Mouse (Mus musculus): ENCODE data around the gene Gpatch2. TPM values are rescaled to one million over a fixed set of nuclear protein-coding genes. Genes with fewer than 3 reads are reported as not detected.

Gene Gpatch2
- polyA plus RNA-seq, 1 experiment from 2014 or later = 22.6 TPM

DNA sequence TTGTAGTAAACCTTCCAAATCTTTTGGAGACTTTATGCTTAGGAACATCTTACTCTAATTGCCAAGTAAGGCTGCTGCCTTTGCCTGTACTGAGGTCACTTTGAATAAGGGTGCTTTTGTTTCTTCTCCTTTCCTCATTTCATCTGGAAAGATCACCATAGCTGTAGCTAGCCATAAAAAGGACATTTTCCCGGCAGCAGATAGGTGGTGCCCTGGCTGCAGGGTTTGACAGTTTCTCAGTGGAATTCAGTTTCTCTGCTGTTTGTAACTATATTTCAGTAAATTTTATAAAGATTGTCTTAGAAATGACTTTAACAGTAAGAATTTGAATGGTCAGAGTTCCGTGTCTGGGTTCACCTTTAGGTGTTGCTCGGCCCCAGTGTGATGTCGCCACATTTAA lies 43.4 kb downstream of the Gpatch2 start:
- ATAC-seq (ENCODE audit: insufficient number of reproducible peaks, insufficient read depth, low FRiP score, low TSS enrichment, low read depth) = no peak

DNA sequence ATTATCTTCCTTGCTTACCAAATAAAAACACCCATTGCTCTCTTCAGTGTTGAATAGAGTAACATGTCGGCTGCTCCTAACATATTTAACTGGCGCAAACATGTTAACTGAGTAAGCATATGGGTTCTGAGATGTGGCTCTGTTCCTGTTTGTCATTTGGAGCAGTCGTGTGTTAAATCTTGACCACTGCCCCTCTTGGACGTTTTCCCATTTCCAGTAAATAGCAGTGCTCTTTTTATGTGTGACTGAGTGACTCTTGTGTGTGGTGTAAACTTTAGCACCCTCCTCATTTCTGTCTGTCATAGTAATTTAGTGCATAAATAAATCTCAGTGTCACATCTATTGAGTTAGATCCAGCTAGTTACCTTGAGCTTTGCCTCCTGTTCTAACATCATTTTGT lies 52.3 kb downstream of the Gpatch2 start:
- Histone ChIP-seq H3K9me3 (no peaks in the 10 kb centered on the region), H3K27ac (no peak overlapping the region), H3K9ac (no peak overlapping the region), H3K4me3 (no peak overlapping the region), H3K4me1 (peaks cover 14% of the 10 kb centered on the region), H3K27me3 (no peaks in the 10 kb centered on the region), H3K4me2 (no peak overlapping the region), H3K36me3 (no peaks in the 10 kb centered on the region)
- ATAC-seq (ENCODE audit: insufficient number of reproducible peaks, insufficient read depth, low FRiP score, low TSS enrichment, low read depth) = no peak
- WGBS = 76% methylated on average over 4 of the region's 4 CpGs

More for the DNA sequence above, 43.4 kb downstream of the Gpatch2 start:
- Histone ChIP-seq H3K36me3 (no peaks in the 10 kb centered on the region), H3K27ac (no peak overlapping the region), H3K9ac (no peak overlapping the region), H3K27me3 (no peaks in the 10 kb centered on the region), H3K9me3 (no peaks in the 10 kb centered on the region), H3K4me3 (no peak overlapping the region), H3K4me1 (peaks cover 10% of the 10 kb centered on the region), H3K4me2 (no peak overlapping the region)
- 77% methylated on average over 4 of the region's 4 CpGs for WGBS

DNA sequence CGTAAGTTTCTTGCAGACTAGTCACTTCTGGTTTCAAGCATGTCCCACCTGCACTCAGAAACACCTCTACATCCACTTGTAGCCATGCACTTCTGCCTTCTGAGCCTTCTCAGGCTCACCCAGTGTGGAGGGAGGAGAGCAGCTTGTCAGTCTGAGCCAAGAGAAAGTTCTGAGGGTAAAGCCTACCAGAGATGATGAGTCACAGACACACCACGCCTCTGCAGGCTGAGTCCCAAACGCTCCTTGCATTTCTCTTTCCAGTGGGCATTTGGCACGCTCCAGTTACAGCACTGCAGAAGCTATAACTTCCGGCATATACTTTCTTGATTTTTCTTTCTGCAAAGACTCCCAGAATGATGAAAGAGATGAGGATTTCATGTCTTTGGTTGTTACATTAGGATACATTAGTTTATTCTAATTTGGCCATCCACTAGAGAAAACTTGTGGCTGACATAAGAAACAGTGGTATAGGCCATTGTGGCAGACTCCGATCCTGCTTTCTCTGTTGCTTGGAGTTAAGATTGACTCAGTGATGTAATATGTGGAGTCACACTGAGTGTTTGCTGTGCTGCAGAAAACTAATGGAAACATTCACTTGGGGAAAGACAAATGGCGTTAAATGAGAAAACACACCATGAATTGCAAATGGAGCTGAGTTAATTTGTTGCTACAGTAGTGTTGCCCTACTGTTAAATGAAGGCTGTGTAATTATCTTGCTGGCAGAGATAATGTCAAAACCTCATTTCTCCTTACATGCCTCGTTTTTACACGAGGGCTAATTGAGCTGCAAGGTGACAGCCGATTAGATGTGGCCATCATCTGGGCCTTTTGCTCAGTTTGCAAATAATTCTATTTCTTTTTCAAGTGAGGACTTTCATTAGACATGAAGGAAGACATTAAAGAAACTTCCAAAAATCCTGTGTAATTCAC lies 55.3 kb downstream of the Gpatch2 start:
- WGBS = 75% methylated on average over 10 of the region's 10 CpGs
- no peak overlapping the region for H3K4me2 ChIP-seq
- H3K36me3 ChIP-seq = no peaks in the 10 kb centered on the region
- H3K9ac ChIP-seq = no peak overlapping the region
- H3K27ac ChIP-seq = no peak overlapping the region
- H3K4me1 ChIP-seq = peaks cover 8% of the 10 kb centered on the region; the same call in 1 of the 2 replicates
- no peaks in the 10 kb centered on the region for H3K27me3 ChIP-seq
- no peak overlapping the region for H3K4me3 ChIP-seq
- H3K9me3 ChIP-seq = no peaks in the 10 kb centered on the region
- no peak for ATAC-seq (ENCODE audit: insufficient number of reproducible peaks, insufficient read depth, low FRiP score, low TSS enrichment, low read depth)

DNA sequence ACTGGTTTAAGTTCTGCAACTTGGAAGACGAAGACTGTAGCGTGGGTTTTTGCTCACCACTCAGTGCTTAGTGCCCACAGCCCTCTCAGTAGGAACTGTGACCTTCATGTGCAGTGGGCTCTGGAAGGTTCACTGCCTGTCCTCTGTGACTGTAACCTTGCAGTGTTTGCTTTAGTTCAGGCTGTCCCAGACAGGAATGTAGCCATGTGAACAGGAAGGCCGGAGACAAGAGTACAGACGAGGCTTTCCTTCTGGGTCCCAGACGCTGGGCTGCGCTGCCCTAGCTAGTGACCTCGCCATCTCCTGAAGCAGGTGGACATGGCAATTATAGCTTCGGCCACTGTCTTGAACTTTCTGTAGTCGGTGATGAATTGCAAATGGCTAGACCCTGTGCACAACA lies 62.0 kb downstream of the Gpatch2 start:
- Histone ChIP-seq H3K4me2 (no peak overlapping the region), H3K9ac (no peak overlapping the region), H3K4me1 (no peaks in the 10 kb centered on the region), H3K36me3 (no peaks in the 10 kb centered on the region), H3K9me3 (no peaks in the 10 kb centered on the region), H3K27ac (no peak overlapping the region), H3K27me3 (no peaks in the 10 kb centered on the region), H3K4me3 (no peak overlapping the region)
- no peak for ATAC-seq (ENCODE audit: insufficient number of reproducible peaks, insufficient read depth, low FRiP score, low TSS enrichment, low read depth)
- WGBS = 79% methylated on average over 9 of the region's 9 CpGs

DNA sequence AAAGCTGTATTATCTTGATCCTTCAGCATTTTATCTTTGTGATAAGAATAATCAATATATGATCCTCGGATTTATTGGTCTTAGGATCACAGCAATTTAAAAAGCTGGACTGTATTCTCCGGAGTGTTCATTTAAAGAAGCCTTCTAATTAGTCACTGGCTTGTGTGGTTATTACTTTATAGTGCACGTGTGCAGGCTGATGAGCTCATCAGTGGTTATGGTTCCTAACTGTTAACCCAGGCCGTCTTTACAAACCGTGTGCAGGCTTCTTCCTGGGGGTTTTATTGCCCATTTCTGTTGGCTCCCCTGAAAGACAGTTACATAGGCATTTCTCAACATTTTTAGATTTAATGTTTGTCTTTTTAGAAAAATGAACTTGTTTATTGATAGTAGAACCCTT lies 63.2 kb downstream of the Gpatch2 start:
- Histone ChIP-seq H3K4me2 (no peak overlapping the region), H3K4me3 (no peak overlapping the region), H3K27ac (no peak overlapping the region), H3K4me1 (no peaks in the 10 kb centered on the region), H3K9me3 (no peaks in the 10 kb centered on the region), H3K9ac (no peak overlapping the region), H3K27me3 (no peaks in the 10 kb centered on the region), H3K36me3 (no peaks in the 10 kb centered on the region)
- no peak for ATAC-seq (ENCODE audit: insufficient number of reproducible peaks, insufficient read depth, low FRiP score, low TSS enrichment, low read depth)
- WGBS = 71% methylated on average over 5 of the region's 5 CpGs

DNA sequence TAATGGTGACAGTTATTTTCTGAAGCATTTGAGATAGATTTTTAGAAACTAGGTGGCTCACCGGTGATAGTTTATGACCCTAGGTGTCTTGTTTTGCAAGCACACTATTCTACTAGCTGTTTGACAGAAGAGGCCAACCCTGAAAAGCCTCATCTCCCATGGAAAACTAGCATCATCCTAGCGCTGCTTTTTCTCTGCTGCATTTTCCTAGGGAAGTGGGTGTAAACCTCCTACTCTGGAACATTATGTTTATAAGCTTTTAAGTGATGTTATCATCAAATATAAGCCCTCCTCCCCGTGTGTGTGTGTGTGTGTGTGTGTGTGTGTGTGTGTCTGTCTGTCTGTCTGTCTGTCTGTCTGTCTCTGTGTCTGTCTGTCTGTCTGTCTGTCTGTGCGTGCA lies 64.5 kb downstream of the Gpatch2 start:
- Histone ChIP-seq H3K36me3 (no peaks in the 10 kb centered on the region), H3K4me3 (no peak overlapping the region), H3K27ac (no peak overlapping the region), H3K9me3 (no peaks in the 10 kb centered on the region), H3K4me2 (no peak overlapping the region), H3K27me3 (no peaks in the 10 kb centered on the region), H3K4me1 (no peaks in the 10 kb centered on the region), H3K9ac (no peak overlapping the region)
- 85% methylated on average over 4 of the region's 4 CpGs for WGBS
- ATAC-seq (ENCODE audit: insufficient number of reproducible peaks, insufficient read depth, low FRiP score, low TSS enrichment, low read depth) = no peak

DNA sequence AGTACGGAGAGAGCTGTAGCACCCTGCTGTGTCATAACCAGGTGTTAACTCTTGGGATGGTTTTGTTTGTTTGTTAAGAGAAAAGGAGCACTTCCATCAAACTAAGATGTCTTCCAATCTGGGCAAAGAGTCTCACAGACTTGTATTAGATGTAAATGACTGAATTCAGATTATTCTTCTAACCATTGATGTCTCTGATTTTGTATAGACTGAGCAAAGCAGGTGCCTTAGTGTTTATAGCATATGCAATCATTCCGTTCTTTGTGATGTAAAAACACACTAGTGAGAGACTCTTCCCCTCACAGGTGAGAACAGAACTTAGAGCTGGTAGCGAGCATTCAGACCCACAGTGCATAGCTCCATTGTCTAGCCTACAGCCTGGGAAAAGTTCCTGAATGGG lies 67.0 kb downstream of the Gpatch2 start:
- H3K4me2 ChIP-seq = no peak overlapping the region
- H3K27me3 ChIP-seq = no peaks in the 10 kb centered on the region
- ATAC-seq (ENCODE audit: insufficient number of reproducible peaks, insufficient read depth, low FRiP score, low TSS enrichment, low read depth) = no peak
- no peak overlapping the region for H3K9ac ChIP-seq
- no peaks in the 10 kb centered on the region for H3K4me1 ChIP-seq
- H3K4me3 ChIP-seq = no peak overlapping the region
- H3K36me3 ChIP-seq = no peaks in the 10 kb centered on the region
- H3K27ac ChIP-seq = no peak overlapping the region
- no peaks in the 10 kb centered on the region for H3K9me3 ChIP-seq
- WGBS = 81% methylated on average over 3 of the region's 3 CpGs

DNA sequence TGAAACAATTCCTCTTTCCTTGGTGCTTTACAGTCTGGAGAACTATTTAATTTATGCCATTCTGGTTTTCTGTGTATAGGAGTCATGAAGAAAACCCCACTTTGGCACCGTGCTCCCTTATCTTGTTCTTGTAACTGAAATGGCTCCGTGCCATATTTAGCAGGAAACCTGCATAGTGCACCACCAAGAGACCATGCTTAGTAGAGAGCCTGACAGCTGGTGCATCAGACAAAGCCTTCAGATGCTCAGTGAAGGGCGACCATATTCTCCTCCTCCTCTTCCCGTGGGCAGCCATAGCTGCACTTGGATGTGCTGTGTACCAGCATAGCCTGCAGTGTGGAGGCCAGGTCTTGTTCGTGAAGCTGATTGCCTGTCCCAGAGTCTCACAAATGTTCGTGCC lies 67.5 kb downstream of the Gpatch2 start:
- H3K4me2 ChIP-seq = no peak overlapping the region
- no peak overlapping the region for H3K9ac ChIP-seq
- no peaks in the 10 kb centered on the region for H3K9me3 ChIP-seq
- ATAC-seq (ENCODE audit: insufficient number of reproducible peaks, insufficient read depth, low FRiP score, low TSS enrichment, low read depth) = no peak
- H3K4me1 ChIP-seq = no peaks in the 10 kb centered on the region
- 86% methylated on average over 6 of the region's 6 CpGs for WGBS
- H3K27ac ChIP-seq = no peak overlapping the region
- H3K36me3 ChIP-seq = no peaks in the 10 kb centered on the region
- H3K27me3 ChIP-seq = no peaks in the 10 kb centered on the region
- no peak overlapping the region for H3K4me3 ChIP-seq

DNA sequence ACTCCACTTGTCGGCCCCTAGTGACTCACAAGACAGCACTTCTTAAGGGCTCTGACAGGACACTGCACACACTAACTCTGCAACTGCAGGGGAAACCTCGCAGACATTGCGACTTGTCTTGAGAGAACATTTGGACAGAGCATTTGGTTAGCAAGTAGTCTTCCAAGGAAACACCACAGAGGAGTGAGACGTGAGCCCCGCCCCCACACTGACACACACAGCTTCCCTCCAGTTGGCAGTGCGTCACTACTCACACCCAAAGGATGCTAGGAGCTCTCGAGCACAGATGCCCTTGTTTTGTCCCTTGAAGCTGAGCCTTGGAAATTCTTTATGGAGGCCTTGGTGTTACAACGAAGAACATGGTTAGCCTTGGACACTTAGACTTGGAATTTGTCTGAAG lies 70.4 kb downstream of the Gpatch2 start:
- Histone ChIP-seq H3K4me1 (no peaks in the 10 kb centered on the region), H3K9ac (no peak overlapping the region), H3K4me2 (no peak overlapping the region), H3K9me3 (no peaks in the 10 kb centered on the region), H3K36me3 (no peaks in the 10 kb centered on the region), H3K27ac (no peak overlapping the region), H3K4me3 (no peak overlapping the region), H3K27me3 (no peaks in the 10 kb centered on the region)
- 83% methylated on average over 8 of the region's 8 CpGs for WGBS
- ATAC-seq (ENCODE audit: insufficient number of reproducible peaks, insufficient read depth, low FRiP score, low TSS enrichment, low read depth) = no peak

DNA sequence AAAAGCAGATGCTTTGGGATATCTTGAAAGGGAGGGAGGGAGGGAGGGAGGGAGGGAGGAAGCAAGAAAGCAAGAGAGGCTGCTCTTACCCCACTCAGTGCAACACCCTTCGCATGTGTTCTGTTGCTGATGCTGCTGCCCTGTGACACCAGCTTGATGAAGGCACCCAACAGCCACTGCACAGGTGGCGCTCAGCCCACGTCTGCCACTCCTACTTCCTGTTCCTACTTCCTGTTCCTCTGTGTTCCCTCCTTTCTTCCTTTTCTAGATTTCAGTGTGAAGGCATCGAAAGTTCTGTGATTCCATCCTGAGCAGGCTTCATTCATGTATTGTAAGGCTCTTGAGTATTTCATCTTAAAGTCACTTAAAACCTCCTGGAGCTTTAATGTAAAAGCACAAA lies 71.1 kb downstream of the Gpatch2 start:
- Histone ChIP-seq H3K27me3 (no peaks in the 10 kb centered on the region), H3K36me3 (no peaks in the 10 kb centered on the region), H3K27ac (no peak overlapping the region), H3K4me1 (no peaks in the 10 kb centered on the region), H3K4me3 (no peak overlapping the region), H3K9ac (no peak overlapping the region), H3K4me2 (no peak overlapping the region), H3K9me3 (no peaks in the 10 kb centered on the region)
- 87% methylated on average over 4 of the region's 4 CpGs for WGBS
- no peak for ATAC-seq (ENCODE audit: insufficient number of reproducible peaks, insufficient read depth, low FRiP score, low TSS enrichment, low read depth)

DNA sequence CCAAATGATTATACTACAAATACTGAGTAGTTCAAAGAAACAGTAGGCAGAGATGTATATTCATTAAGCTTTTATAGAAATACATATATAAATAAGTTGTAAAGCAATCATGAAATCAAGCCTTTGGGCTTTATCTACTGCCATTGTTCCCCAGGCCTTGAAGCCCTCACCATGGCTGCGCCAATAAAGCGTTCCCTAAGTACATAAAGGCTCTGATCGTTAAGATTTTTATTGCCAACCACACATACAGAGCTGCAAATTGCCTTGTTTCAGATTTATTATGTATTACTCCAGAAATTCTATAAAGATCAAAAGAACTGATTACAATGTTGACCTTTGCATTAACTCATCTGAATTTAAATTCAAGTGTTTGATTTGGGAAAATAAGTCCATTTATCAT lies 71.6 kb downstream of the Gpatch2 start:
- Histone ChIP-seq H3K36me3 (no peaks in the 10 kb centered on the region), H3K9me3 (no peaks in the 10 kb centered on the region), H3K27me3 (no peaks in the 10 kb centered on the region), H3K9ac (no peak overlapping the region), H3K4me3 (no peak overlapping the region), H3K4me2 (no peak overlapping the region), H3K27ac (no peak overlapping the region), H3K4me1 (no peaks in the 10 kb centered on the region)
- WGBS = 95% methylated on average over 3 of the region's 3 CpGs
- ATAC-seq (ENCODE audit: insufficient number of reproducible peaks, insufficient read depth, low FRiP score, low TSS enrichment, low read depth) = no peak

DNA sequence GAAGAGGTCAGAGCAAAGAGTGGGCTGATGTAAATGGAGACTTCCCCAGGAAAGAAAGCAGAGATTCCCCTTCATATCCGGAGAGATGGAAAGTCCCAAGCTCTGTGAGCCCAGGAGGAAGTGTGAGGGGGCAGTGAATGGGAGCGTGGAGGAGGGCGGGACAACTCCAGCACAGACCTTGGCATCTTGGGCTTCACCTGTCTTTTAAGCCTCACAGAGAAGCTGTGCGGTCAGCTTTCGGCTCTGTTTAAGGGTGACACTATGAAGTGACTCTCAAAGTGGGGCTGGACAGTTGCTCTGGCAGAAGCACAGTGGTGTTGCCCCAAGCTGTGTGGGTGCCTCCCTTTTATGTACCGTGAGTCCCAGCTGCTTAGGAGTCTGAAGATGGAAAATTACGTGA lies 74.9 kb downstream of the Gpatch2 start:
- Histone ChIP-seq H3K36me3 (no peaks in the 10 kb centered on the region), H3K27ac (no peak overlapping the region), H3K4me1 (no peaks in the 10 kb centered on the region), H3K9me3 (no peaks in the 10 kb centered on the region), H3K9ac (no peak overlapping the region), H3K4me3 (no peak overlapping the region), H3K27me3 (no peaks in the 10 kb centered on the region), H3K4me2 (no peak overlapping the region)
- 92% methylated on average over 7 of the region's 7 CpGs for WGBS
- ATAC-seq (ENCODE audit: insufficient number of reproducible peaks, insufficient read depth, low FRiP score, low TSS enrichment, low read depth) = no peak

Measured in embryonic facial prominence, embryonic 13.5 days (tissue).